In the genomic region with DNA sequence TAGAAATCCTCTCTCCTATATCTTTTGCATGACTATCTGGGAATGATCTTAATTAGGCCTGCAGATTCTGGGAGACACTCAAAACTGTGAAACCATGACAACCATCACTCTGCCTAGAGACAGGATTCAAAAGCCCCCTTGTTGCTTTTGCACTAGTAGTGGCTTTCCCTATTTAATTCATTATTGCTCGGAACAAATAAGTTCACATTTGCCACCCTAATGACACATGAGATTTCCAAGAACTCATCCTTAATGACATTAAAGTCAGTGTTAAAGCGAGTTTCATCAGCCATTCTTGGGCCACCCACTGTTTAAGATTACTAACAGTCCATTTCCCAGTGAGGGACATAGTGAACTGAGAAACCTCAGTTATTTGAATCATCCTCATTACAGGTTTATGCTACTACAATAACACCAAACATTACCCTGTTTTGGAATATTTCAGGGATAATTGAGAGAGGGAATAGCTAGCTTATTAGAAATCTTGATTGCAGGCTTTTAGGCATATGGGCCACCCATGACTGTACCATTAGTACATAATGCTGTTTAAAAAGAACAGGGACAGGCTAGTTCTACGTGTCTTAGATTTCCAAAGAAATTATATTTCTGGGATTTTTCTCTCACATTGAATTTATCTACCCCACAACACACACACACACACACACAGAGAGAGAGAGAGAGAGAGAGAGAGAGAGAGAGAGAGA, we compare ENCODE assay signal across 17 mouse cellular contexts.
DNase-seq lines count a peak whose midpoint lies in the region; ATAC-seq and TF ChIP-seq lines count a peak whose summit lies in the region.
"Had no signal": no experiment of that assay in that cellular context is flagged by ENCODE, and none has a peak within 500 bp of the region (broad histone marks: within the 10 kb centered on the region; RNA-seq: fewer than 3 reads in every experiment).

No protein-coding gene starts in this region.

- no peaks in the 10 kb centered on the region for H3K9me3 ChIP-seq in hindbrain, embryonic 14.5 days (ENCODE audit: control insufficient read depth, low read length)
- no peaks in the 10 kb centered on the region for H3K9me3 ChIP-seq in hindbrain, embryonic 12.5 days (replicated peaks)
- no peaks in the 10 kb centered on the region for H3K9me3 ChIP-seq in forebrain, embryonic 13.5 days (replicated peaks)
- H3K9me3 ChIP-seq in midbrain, postnatal 0 days (ENCODE audit: low read length), result no peaks in the 10 kb centered on the region
- H3K9me3 ChIP-seq: kidney, embryonic 15.5 days; limb, embryonic 12.5 days; liver, embryonic 12.5 days; megakaryocyte, embryonic 14.5 days had no signal

- peaks cover 8% of the 10 kb centered on the region for H3K4me1 ChIP-seq in hindbrain, embryonic 14.5 days (replicated peaks; ENCODE audit: control insufficient read depth, insufficient read depth, low read length)
- no peaks in the 10 kb centered on the region for H3K4me1 ChIP-seq in hindbrain, embryonic 12.5 days
- H3K4me1 ChIP-seq in forebrain, embryonic 13.5 days, result peaks cover 10% of the 10 kb centered on the region
- H3K4me1 ChIP-seq in midbrain, postnatal 0 days (ENCODE audit: insufficient read depth, low read length), result no peaks in the 10 kb centered on the region
- H3K4me1 ChIP-seq: kidney, embryonic 15.5 days; liver, embryonic 12.5 days; megakaryocyte, embryonic 14.5 days had no signal

- H3K27me3 ChIP-seq in hindbrain, embryonic 14.5 days (ENCODE audit: control insufficient read depth, insufficient read depth, low read length), result no peaks in the 10 kb centered on the region
- no peaks in the 10 kb centered on the region for H3K27me3 ChIP-seq in hindbrain, embryonic 12.5 days
- peaks cover 24% of the 10 kb centered on the region for H3K27me3 ChIP-seq in forebrain, embryonic 13.5 days
- no peaks in the 10 kb centered on the region for H3K27me3 ChIP-seq in midbrain, postnatal 0 days (ENCODE audit: insufficient read depth, low read length)
- H3K27me3 ChIP-seq: kidney, embryonic 15.5 days; limb, embryonic 12.5 days; liver, embryonic 12.5 days; megakaryocyte, embryonic 14.5 days had no signal

- DNase-seq in hindbrain, embryonic 14.5 days (ENCODE audit: low spot score), result no peak
- peak; percentile 31 for DNase-seq in Muller cell, postnatal 12 days (ENCODE audit: inconsistent ontology term)
- peak; percentile 42 for DNase-seq in midbrain, postnatal 0 days (ENCODE audit: low spot score)
- DNase-seq in kidney, adult 9 months, result no peak
- DNase-seq in right cerebral cortex, adult 18-20 months, result no peak
- DNase-seq in kidney, postnatal 4 days, result no peak
- DNase-seq: B cell, adult 2 months; cerebellum, postnatal 10 days; heart, postnatal 14 days; lung, adult 2 months had no signal

- H3K36me3 ChIP-seq in hindbrain, embryonic 14.5 days (replicated peaks; ENCODE audit: control insufficient read depth, insufficient read depth), result no peaks in the 10 kb centered on the region
- H3K36me3 ChIP-seq in hindbrain, embryonic 12.5 days, result no peaks in the 10 kb centered on the region
- H3K36me3 ChIP-seq in forebrain, embryonic 13.5 days (ENCODE audit: poor library complexity, severe bottlenecking), result no peaks in the 10 kb centered on the region
- H3K36me3 ChIP-seq in midbrain, postnatal 0 days (ENCODE audit: insufficient read depth, low read length), result no peaks in the 10 kb centered on the region
- H3K36me3 ChIP-seq: kidney, embryonic 15.5 days; limb, embryonic 12.5 days; liver, embryonic 12.5 days had no signal

- H3K4me2 ChIP-seq in hindbrain, embryonic 14.5 days (replicated peaks), result no peak overlapping the region
- no peak overlapping the region for H3K4me2 ChIP-seq in hindbrain, embryonic 12.5 days (replicated peaks)
- no peak overlapping the region for H3K4me2 ChIP-seq in forebrain, embryonic 13.5 days
- no peak overlapping the region for H3K4me2 ChIP-seq in midbrain, postnatal 0 days (ENCODE audit: low read depth, low read length, poor library complexity, severe bottlenecking)
- H3K4me2 ChIP-seq: heart, embryonic 11.5 days; kidney, embryonic 15.5 days; limb, embryonic 12.5 days; liver, embryonic 12.5 days had no signal

- no peak overlapping the region for H3K27ac ChIP-seq in hindbrain, embryonic 14.5 days
- no peak overlapping the region for H3K27ac ChIP-seq in hindbrain, embryonic 12.5 days
- no peak overlapping the region for H3K27ac ChIP-seq in forebrain, embryonic 13.5 days
- H3K27ac ChIP-seq in midbrain, postnatal 0 days (ENCODE audit: low read depth, low read length), result no peak overlapping the region
- H3K27ac ChIP-seq: kidney, embryonic 15.5 days; limb, embryonic 12.5 days; liver, embryonic 12.5 days had no signal

- 58% methylated on average over 3 of the region's 3 CpGs for WGBS in hindbrain, embryonic 14.5 days
- 71% methylated on average over 3 of the region's 3 CpGs for WGBS in hindbrain, embryonic 12.5 days
- WGBS in forebrain, embryonic 13.5 days, result 20% methylated on average over 3 of the region's 3 CpGs
- 57% methylated on average over 3 of the region's 3 CpGs for WGBS in midbrain, postnatal 0 days

- H3K9ac ChIP-seq in hindbrain, embryonic 14.5 days, result no peak overlapping the region
- H3K9ac ChIP-seq in hindbrain, embryonic 12.5 days, result no peak overlapping the region
- H3K9ac ChIP-seq in forebrain, embryonic 13.5 days, result no peak overlapping the region
- H3K9ac ChIP-seq in midbrain, postnatal 0 days (replicated peaks; ENCODE audit: low read length, poor library complexity, severe bottlenecking), result no peak overlapping the region
- H3K9ac ChIP-seq: kidney, embryonic 15.5 days; limb, embryonic 12.5 days; liver, embryonic 12.5 days had no signal

- H3K4me3 ChIP-seq in hindbrain, embryonic 14.5 days (replicated peaks; ENCODE audit: low read length), result no peak overlapping the region
- no peak overlapping the region for H3K4me3 ChIP-seq in hindbrain, embryonic 12.5 days
- H3K4me3 ChIP-seq in forebrain, embryonic 13.5 days, result no peak overlapping the region
- no peak overlapping the region for H3K4me3 ChIP-seq in midbrain, postnatal 0 days (ENCODE audit: low read depth, low read length)
- H3K4me3 ChIP-seq: kidney, embryonic 15.5 days; limb, embryonic 12.5 days; liver, embryonic 12.5 days had no signal

- ATAC-seq in hindbrain, embryonic 14.5 days (ENCODE audit: low FRiP score), result peak; percentile 57; the same call in 1 of the 2 replicates
- ATAC-seq in hindbrain, embryonic 12.5 days (ENCODE audit: low FRiP score), result no peak
- peak; percentile 80 for ATAC-seq in forebrain, embryonic 13.5 days
- peak; percentile 63; the same call in 1 of the 2 replicates for ATAC-seq in midbrain, postnatal 0 days (ENCODE audit: low FRiP score)
- ATAC-seq: liver, embryonic 12.5 days had no signal

- no peak for TF ChIP-seq CTCF in midbrain, postnatal 0 days (IDR thresholded peaks at IDR 0.05)

Comparison
In these comparisons a context has a peak if more than half of its experiments do, and no peak if none do; other contexts are left out.
1. DNase-seq: peak in Muller cell, postnatal 12 days (single experiment) and midbrain, postnatal 0 days (single experiment); none in hindbrain, embryonic 14.5 days (single experiment), kidney, adult 9 months (single experiment), right cerebral cortex, adult 18-20 months (single experiment) and kidney, postnatal 4 days (0 of 2).